Mouse (Mus musculus): Measurements from ENCODE around the gene Gm11937. TPM values are rescaled to one million over a fixed set of nuclear protein-coding genes. Genes with fewer than 3 reads are reported as not detected.
"Not testable (repeated sequence)": the region's sequence is repeated elsewhere in the genome, so short reads cannot be mapped to it uniquely, and the experiment has no call there.

Gene Gm11937
- polyA plus RNA-seq, 1 experiment = not detected

DNA sequence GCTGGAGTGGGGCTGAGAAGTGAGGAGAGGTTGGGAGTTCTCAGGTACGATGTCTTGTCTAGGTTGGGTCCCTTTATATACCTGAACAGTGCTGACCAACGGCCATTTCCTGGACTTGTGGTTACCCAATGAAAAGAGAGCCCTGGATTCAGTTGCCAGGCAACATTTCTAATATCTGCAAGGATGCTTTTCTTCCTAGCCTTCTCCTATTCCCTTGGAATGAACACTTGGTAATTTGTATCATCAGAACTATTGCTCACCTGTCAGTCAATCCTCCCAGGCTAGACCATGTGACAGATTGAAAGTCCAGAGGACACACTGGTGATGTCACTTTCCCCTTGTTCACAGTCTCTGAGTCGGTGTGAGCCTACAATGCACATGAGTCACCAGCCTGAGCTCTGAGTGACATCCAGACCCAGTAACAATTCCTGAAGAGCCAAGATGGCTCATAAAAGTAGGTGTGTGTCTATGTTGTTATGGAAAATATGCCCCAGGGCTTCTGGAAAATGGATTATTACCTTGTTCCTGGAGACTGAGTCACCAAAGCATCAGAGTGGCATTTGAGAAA, 4.9 kb upstream of the Gm11937 start, which contains the start of gene Krtap2-4:
TSS of gene Krtap2-4 (minus strand) at position 51 of the 568 bp plus-strand sequence.
- Histone ChIP-seq H3K27me3 (ENCODE audit: control insufficient read depth, insufficient read depth, low read length) (no peaks in the 10 kb centered on the region), H3K36me3 (ENCODE audit: control insufficient read depth, insufficient read depth, low read length) (no peaks in the 10 kb centered on the region), H3K4me3 (ENCODE audit: low read depth, low read length) (no peak within 1 kb of the TSS), H3K4me1 (ENCODE audit: control insufficient read depth, insufficient read depth, insufficient read length, low read length) (peaks cover 3% of the 10 kb centered on the region; the same call in 1 of the 2 replicates), H3K27ac (ENCODE audit: insufficient read depth, low read depth, low read length) (no peak within 1 kb of the TSS)
- 41% methylated on average over 3 of the region's 3 CpGs for WGBS
- TF ChIP-seq POLR2A (IDR thresholded peaks at IDR 0.05; ENCODE audit: low read depth, low read length) = no peak
- TF ChIP-seq CTCF (IDR thresholded peaks at IDR 0.05; ENCODE audit: extremely low read depth, insufficient read length, insufficient replicate concordance, low read depth, low read length) = no peak

DNA sequence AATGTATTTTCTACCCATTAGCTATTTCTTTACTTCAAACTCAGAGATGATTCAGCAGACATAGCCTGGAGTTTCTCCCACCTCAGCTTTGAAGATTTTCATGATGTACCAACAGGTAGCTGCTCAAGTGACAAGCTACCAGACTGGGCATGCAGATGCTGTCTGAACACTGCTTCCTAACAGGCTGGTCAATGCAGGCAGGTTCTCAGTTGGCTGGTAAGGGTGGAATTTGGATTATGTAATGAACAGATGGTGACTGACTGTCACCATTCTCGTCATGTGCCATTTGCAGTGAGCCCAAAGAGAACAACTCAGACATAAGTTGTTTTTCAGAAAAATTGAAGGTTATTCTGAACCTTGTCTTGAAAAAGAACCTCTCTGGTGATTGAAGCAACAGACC, 863 bp downstream of the Gm11937 start:
- Histone ChIP-seq H3K27me3 (ENCODE audit: control insufficient read depth, insufficient read depth, low read length) (no peaks in the 10 kb centered on the region), H3K4me1 (ENCODE audit: control insufficient read depth, insufficient read depth, insufficient read length, low read length) (peaks cover 5% of the 10 kb centered on the region; the same call in 1 of the 2 replicates), H3K27ac (ENCODE audit: insufficient read depth, low read depth, low read length) (no peak overlapping the region), H3K36me3 (ENCODE audit: control insufficient read depth, insufficient read depth, low read length) (no peaks in the 10 kb centered on the region), H3K4me3 (ENCODE audit: low read depth, low read length) (no peak overlapping the region)
- TF ChIP-seq POLR2A (IDR thresholded peaks at IDR 0.05; ENCODE audit: low read depth, low read length) (no peak), CTCF (IDR thresholded peaks at IDR 0.05; ENCODE audit: extremely low read depth, insufficient read length, insufficient replicate concordance, low read depth, low read length) (no peak)
- 84% methylated on average over 1 of the region's 1 CpGs for WGBS

DNA sequence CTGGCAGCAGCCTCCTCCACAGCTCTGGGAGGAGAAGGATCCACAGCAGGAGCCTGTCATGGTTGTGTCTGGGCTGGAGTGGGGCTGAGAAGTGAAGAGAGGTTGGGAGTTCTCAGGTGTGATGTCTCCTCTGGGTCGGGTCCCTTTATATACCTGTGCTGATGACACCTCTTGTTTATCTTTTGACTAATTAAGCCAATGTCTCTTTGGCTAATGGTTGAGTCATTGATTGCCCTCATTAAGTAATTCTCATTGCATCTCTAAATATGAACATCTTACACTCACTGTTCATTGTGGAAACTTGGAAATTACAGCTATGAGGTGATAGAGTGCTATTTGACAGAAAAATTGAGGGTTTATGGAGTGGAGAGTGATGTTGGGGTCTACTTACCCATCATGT, 6.8 kb downstream of the Gm11937 start, which contains the start of gene Gm11938:
TSS of gene Gm11938 (minus strand) at position 101 of the 400 bp plus-strand sequence.
- H3K4me3 ChIP-seq (ENCODE audit: low read depth, low read length); H3K27ac ChIP-seq (ENCODE audit: insufficient read depth, low read depth, low read length); H3K36me3 ChIP-seq (ENCODE audit: control insufficient read depth, insufficient read depth, low read length); H3K27me3 ChIP-seq (ENCODE audit: control insufficient read depth, insufficient read depth, low read length); H3K4me1 ChIP-seq (ENCODE audit: control insufficient read depth, insufficient read depth, insufficient read length, low read length): not testable (repeated sequence)
- 28% methylated on average over 1 of the region's 1 CpGs for WGBS

DNA sequence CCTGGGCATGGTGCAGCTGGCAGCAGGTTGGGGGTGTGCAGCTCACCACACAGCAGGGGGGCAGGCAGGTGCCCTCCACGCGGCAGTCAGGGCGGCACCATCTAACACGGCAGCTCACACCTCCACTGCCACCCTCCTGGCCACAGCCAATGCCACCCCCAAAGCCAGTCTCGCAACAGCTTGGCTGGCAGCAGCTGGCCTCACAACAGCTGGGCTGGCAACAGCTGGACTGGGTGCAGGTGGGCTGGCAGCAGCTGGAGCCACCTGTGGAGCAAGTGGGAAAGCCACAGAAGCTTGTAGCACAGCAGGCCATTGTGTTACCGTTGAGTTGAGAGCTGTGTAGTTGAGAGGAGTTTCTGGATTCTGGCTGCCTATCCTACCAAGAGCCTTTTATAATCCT, 12.2 kb downstream of the Gm11937 start, which contains the start of gene Krtap9-3:
TSS of gene Krtap9-3 (minus strand) at position 364 of the 400 bp plus-strand sequence.
- 55% methylated on average over 6 of the region's 6 CpGs for WGBS
- not testable (repeated sequence) for H3K36me3 ChIP-seq (ENCODE audit: control insufficient read depth, insufficient read depth, low read length); H3K27me3 ChIP-seq (ENCODE audit: control insufficient read depth, insufficient read depth, low read length); H3K4me3 ChIP-seq (ENCODE audit: low read depth, low read length); H3K4me1 ChIP-seq (ENCODE audit: control insufficient read depth, insufficient read depth, insufficient read length, low read length); H3K27ac ChIP-seq (ENCODE audit: insufficient read depth, low read depth, low read length)

DNA sequence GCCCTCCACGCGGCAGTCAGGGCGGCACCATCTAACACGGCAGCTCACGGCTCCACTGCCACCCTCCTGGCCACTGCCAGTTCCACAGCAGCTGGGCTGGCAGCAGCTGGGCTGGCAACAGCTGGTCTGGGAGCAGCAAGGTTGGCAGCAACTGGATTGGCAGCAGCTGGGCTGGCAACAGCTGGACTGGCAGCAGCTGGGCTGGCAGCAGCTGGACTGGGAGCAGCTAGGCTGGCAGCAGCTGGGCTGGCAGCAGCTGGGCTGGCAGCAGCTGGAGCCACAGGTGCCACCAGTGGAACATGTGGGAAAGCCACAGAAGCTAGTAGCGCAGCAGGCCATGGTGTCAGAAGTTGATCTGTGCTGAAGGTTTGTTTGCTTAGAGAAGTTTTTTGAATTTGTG, 19.0 kb downstream of the Gm11937 start, which contains the start of gene Krtap1-3:
TSS of gene Krtap1-3 (minus strand) at position 359 of the 400 bp plus-strand sequence.
- Histone ChIP-seq H3K27ac (ENCODE audit: insufficient read depth, low read depth, low read length) (no peak within 1 kb of the TSS), H3K4me1 (ENCODE audit: control insufficient read depth, insufficient read depth, insufficient read length, low read length) (peaks cover 4% of the 10 kb centered on the region; the same call in 1 of the 2 replicates), H3K36me3 (ENCODE audit: control insufficient read depth, insufficient read depth, low read length) (no peaks in the 10 kb centered on the region), H3K4me3 (ENCODE audit: low read depth, low read length) (no peak within 1 kb of the TSS), H3K27me3 (ENCODE audit: control insufficient read depth, insufficient read depth, low read length) (no peaks in the 10 kb centered on the region)
- 74% methylated on average over 6 of the region's 6 CpGs for WGBS
- TF ChIP-seq CTCF (IDR thresholded peaks at IDR 0.05; ENCODE audit: extremely low read depth, insufficient read length, insufficient replicate concordance, low read depth, low read length) (no peak), POLR2A (IDR thresholded peaks at IDR 0.05; ENCODE audit: low read depth, low read length) (no peak)

DNA sequence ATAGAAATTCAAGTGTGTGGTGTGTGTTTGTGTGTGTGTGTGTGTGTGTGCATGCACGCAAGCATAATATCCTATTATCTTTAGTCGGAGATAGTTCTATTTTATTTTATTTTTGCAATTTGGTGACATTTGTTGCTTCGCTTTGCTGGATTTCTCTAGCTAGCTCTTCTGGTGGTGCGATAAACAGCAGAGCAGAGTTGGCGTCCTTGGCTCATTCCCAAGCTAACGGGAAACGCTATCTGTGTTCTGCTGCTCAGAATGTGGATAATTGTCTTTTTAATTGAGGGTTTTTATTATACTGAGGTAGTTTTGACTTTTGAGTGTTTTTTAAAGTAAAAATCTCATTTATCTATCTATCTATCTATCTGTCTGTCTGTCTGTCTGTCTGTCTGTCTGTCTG, 24.9 kb downstream of the Gm11937 start:
- no peaks in the 10 kb centered on the region for H3K27me3 ChIP-seq (ENCODE audit: control insufficient read depth, insufficient read depth, low read length)
- WGBS = 71% methylated on average over 7 of the region's 7 CpGs
- no peaks in the 10 kb centered on the region for H3K4me1 ChIP-seq (ENCODE audit: control insufficient read depth, insufficient read depth, insufficient read length, low read length)
- no peaks in the 10 kb centered on the region for H3K36me3 ChIP-seq (ENCODE audit: control insufficient read depth, insufficient read depth, low read length)
- TF ChIP-seq CTCF (IDR thresholded peaks at IDR 0.05; ENCODE audit: extremely low read depth, insufficient read length, insufficient replicate concordance, low read depth, low read length) = no peak
- no peak for TF ChIP-seq POLR2A (IDR thresholded peaks at IDR 0.05; ENCODE audit: low read depth, low read length)
- H3K4me3 ChIP-seq (ENCODE audit: low read depth, low read length) = no peak overlapping the region
- no peak overlapping the region for H3K27ac ChIP-seq (ENCODE audit: insufficient read depth, low read depth, low read length)

DNA sequence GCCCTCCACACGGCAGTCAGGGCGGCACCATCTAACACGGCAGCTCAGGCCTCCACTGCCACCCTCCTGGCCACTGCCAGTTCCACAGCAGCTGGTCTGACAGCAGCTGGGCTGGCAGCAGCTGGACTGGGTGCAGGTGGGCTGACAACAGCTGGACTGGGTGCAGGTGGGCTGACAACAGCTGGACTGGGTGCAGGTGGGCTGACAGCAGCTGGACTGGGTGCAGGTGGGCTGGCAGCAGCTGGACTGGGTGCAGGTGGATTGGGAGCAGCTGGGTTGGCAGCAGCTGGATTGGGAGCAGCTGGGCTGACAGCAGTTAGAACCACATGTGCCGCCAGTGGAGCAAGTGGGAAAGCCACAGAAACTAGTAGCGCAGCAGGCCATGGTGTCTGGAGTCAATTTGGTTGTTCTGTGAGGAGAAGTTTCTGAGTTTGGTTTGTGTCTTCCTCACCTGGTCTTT, 26.7 kb downstream of the Gm11937 start, which contains the start of gene Krtap1-4:
TSS of gene Krtap1-4 (minus strand) at position 410 of the 460 bp plus-strand sequence.
- Histone ChIP-seq H3K4me3 (ENCODE audit: low read depth, low read length) (no peak within 1 kb of the TSS), H3K4me1 (ENCODE audit: control insufficient read depth, insufficient read depth, insufficient read length, low read length) (no peaks in the 10 kb centered on the region), H3K27ac (ENCODE audit: insufficient read depth, low read depth, low read length) (no peak within 1 kb of the TSS), H3K27me3 (ENCODE audit: control insufficient read depth, insufficient read depth, low read length) (no peaks in the 10 kb centered on the region), H3K36me3 (ENCODE audit: control insufficient read depth, insufficient read depth, low read length) (no peaks in the 10 kb centered on the region)
- WGBS = 70% methylated on average over 5 of the region's 5 CpGs
- TF ChIP-seq POLR2A (IDR thresholded peaks at IDR 0.05; ENCODE audit: low read depth, low read length) = no peak
- no peak for TF ChIP-seq CTCF (IDR thresholded peaks at IDR 0.05; ENCODE audit: extremely low read depth, insufficient read length, insufficient replicate concordance, low read depth, low read length)

Data from small intestine, adult 2 months (tissue).